Mouse (Mus musculus) embryo, embryonic 11.5 days (tissue): ENCODE measurements around the gene Olfr292.

Experiments used
- DNase-seq: peaks from one replicate; pipeline ENCODE4 v3.0.0-alpha.2; 2012; ENCODE audit warnings: low read depth, low spot score

Olfr292 gene

DNA sequence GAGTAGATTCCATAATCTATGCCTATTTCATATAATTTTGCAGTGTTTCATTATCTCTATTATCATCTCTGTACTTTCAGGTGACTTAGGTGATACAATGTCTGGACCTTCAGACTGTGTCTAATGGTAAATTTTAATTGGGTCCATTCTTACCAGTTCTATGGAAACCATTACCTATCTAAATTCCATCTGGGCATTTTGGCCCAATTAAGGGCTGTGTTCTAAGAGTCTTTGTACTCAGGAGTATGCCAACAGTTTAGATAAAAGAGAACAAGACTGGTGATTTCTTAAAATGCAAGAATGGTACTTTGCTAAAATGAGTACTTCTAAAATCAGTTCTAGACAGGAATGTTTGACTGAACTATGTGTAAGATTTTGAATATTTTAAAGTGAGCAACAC, at the start of gene Olfr292:
Olfr292 (plus strand) TSS at position 301 of the 400 bp plus-strand sequence.
- DNase-seq, result no peak

DNA sequence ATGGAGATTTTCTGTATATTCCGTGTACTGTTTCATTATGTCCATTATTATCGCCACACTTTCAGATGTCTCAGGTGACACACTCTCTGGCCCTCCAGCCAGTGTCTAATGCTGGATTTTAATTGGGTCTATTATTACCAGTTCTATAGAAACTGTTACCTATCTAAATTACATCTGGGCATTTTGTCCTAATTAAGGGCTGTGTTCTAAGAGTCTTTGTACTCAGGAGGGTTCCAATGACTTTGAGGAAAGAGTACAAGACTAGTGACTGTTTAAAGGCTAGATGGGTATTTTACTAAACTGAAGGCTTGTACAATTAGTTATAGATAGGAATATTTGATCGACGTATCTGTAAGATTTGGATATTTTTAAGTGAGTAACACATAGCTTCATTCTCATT, 39.4 kb upstream of the Olfr292 start, which contains the start of gene Olfr293:
Olfr293 (plus strand) TSS at position 301 of the 400 bp plus-strand sequence.
- DNase-seq, result no peak

- DNase-seq, result no peak
These were observed 36.9 kb downstream of the Olfr292 start for GRCm38 (mm10) chr7:86725013-86725412.
